Mouse (Mus musculus) forebrain, embryonic 11.5 days (tissue): Measurements from ENCODE around the gene Gm9837. TPM values are rescaled to one million over a fixed set of nuclear protein-coding genes. Genes with fewer than 3 reads are reported as not detected.
A peak's percentile ranks its signal among the peaks of the same experiment; 100 is the strongest.

Experiments used
- ATAC-seq: fragments of 200-750 bp; cut with Nextera tagmentation; replicated peaks from 2 replicates; pipeline ENCODE4 v1.8.0; 2017; ENCODE audit warnings: moderate TSS enrichment; ENCODE audit not compliant: low FRiP score
- DNase-seq: peaks from one replicate; pipeline ENCODE4 v3.0.0-alpha.2; 2017; ENCODE audit warnings: low spot score
- H3K27ac ChIP-seq: fragments of 300-500 bp; sonication (generic); 2 replicates; pipeline ENCODE4 v1.5.1; 2014; ENCODE audit warnings: low read depth, low read length
- H3K27me3 ChIP-seq: fragments of 300-500 bp; sonication (generic); 2 replicates; pipeline ENCODE4 v1.6.1; 2014; ENCODE audit warnings: mild to moderate bottlenecking, low read length, mixed read lengths; ENCODE audit not compliant: control insufficient read depth, insufficient read depth
- H3K36me3 ChIP-seq: fragments of 300-500 bp; sonication (generic); 2 replicates; pipeline ENCODE4 v1.6.1; 2014; ENCODE audit warnings: mild to moderate bottlenecking, low read length, moderate library complexity, mixed read lengths; ENCODE audit not compliant: control insufficient read depth, insufficient read depth
- H3K4me1 ChIP-seq: fragments of 300-500 bp; sonication (generic); replicated peaks from 2 replicates; pipeline ENCODE4 v1.6.1; 2014; ENCODE audit warnings: low read length, mixed read lengths; ENCODE audit not compliant: control insufficient read depth, insufficient read depth
- H3K4me2 ChIP-seq: fragments of 300-500 bp; sonication (generic); 2 replicates; pipeline ENCODE4 v1.6.1; 2014; ENCODE audit warnings: low read depth, mild to moderate bottlenecking, low read length, moderate library complexity, mixed read lengths; ENCODE audit not compliant: severe bottlenecking
- H3K4me3 ChIP-seq: fragments of 300-500 bp; sonication (generic); 2 replicates; pipeline ENCODE4 v1.5.1; 2014; ENCODE audit warnings: low read depth, low read length
- H3K9ac ChIP-seq: fragments of 300-500 bp; sonication (generic); 2 replicates; pipeline ENCODE4 v1.6.1; 2014; ENCODE audit warnings: low read length
- H3K9me3 ChIP-seq: fragments of 300-500 bp; sonication (generic); 2 replicates; pipeline ENCODE4 v1.6.1; 2016; ENCODE audit warnings: low read length, mixed read lengths; ENCODE audit not compliant: control insufficient read depth
- WGBS: fragments of 180-500 bp; shearing (Covaris S2); extraction: QIAGEN DNeasy Blood & Tissue Kit; methylation state at CpG from one replicate; pipeline ENCODE4 v1.1.7; 2014; 5-methylcytosine and 5-hydroxymethylcytosine counted together
- polyA plus RNA-seq: library from polyadenylated mRNA; unstranded; fragments of >200 nt; fragmentation: Nextera tagmentation; extraction: Ambion mirVana; gene quantifications from 2 replicates; pipeline ENCODE4 v1.2.1, GENCODE M21; 2014

Gene Gm9837
- polyA plus RNA-seq, 1 experiment from 2014 or later: not detected

- ATAC-seq (no peak), DNase-seq (no peak)
- H3K4me1 ChIP-seq: no peaks in the 10 kb centered on the region
- WGBS: 87% methylated on average over 9 of the region's 9 CpGs
- no peaks in the 10 kb centered on the region for H3K9me3 ChIP-seq
- H3K4me3 ChIP-seq: no peak overlapping the region
- no peaks in the 10 kb centered on the region for H3K36me3 ChIP-seq
- no peaks in the 10 kb centered on the region for H3K27me3 ChIP-seq
- H3K4me2 ChIP-seq: no peak overlapping the region
- H3K9ac ChIP-seq: no peak overlapping the region
- H3K27ac ChIP-seq: no peak overlapping the region
Observed at GRCm38 (mm10) chr11:53507098-53507805, 37.0 kb upstream of the Gm9837 start.

DNA sequence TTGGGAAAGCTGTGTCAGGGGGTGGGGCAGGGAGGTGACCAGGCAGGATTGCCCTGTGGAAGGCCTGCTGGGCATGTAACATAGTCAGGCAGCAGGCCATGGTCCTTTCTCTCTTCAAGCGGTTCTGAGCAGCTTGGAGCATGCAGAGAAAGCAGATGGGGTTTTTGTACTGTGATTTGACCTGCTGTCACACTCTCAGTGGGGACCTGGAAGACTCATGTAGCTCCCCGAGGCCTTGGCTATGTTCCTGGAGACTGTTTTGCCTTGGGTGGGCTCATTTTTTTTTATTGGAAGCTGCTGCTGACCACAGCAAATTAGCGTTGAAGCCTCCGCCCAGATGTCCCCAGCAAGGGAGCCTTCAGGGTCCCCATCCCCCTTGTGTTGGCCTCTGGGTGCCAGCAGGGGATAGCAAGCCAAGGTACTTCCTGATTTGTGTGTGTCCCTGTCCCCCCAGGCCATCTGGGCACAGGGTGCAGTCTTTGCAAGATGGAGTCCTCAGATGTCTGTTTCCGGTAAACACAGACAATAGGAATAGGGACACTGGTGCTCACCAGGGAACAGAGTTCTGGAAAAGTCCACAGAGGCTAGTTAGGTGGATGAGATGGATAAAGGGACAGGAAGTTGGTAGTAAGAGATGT, 34.9 kb upstream of the Gm9837 start:
- Histone ChIP-seq H3K27me3 (no peaks in the 10 kb centered on the region), H3K27ac (no peak overlapping the region)
- no peak for ATAC-seq

GRCm38 (mm10) chr11:53504376-53504775, 34.1 kb upstream of the Gm9837 start:
- Histone ChIP-seq H3K9me3 (no peaks in the 10 kb centered on the region), H3K27me3 (no peaks in the 10 kb centered on the region), H3K4me3 (no peak overlapping the region), H3K4me1 (peaks cover 4% of the 10 kb centered on the region; the same call in 1 of the 2 replicates), H3K36me3 (no peaks in the 10 kb centered on the region), H3K27ac (no peak overlapping the region), H3K4me2 (no peak overlapping the region), H3K9ac (no peak overlapping the region)
- WGBS: 93% methylated on average over 8 of the region's 8 CpGs
- DNase-seq (no peak), ATAC-seq (no peak)

More for the DNA sequence above, 34.9 kb upstream of the Gm9837 start:
- no peak overlapping the region for H3K4me2 ChIP-seq
- DNase-seq: no peak
- H3K36me3 ChIP-seq: no peaks in the 10 kb centered on the region
- WGBS: 85% methylated on average over 5 of the region's 5 CpGs
- peaks cover 4% of the 10 kb centered on the region; the same call in 1 of the 2 replicates for H3K4me1 ChIP-seq
- H3K4me3 ChIP-seq: no peak overlapping the region
- no peak overlapping the region for H3K9ac ChIP-seq
- H3K9me3 ChIP-seq: no peaks in the 10 kb centered on the region

GRCm38 (mm10) chr11:53503738-53504137, 33.5 kb upstream of the Gm9837 start:
- Histone ChIP-seq H3K4me2 (no peak overlapping the region), H3K9me3 (no peaks in the 10 kb centered on the region), H3K4me1 (peaks cover 4% of the 10 kb centered on the region; the same call in 1 of the 2 replicates), H3K36me3 (no peaks in the 10 kb centered on the region), H3K27me3 (no peaks in the 10 kb centered on the region), H3K4me3 (no peak overlapping the region), H3K27ac (no peak overlapping the region), H3K9ac (no peak overlapping the region)
- no peak for ATAC-seq
- 86% methylated on average over 5 of the region's 5 CpGs for WGBS
- no peak for DNase-seq

GRCm38 (mm10) chr11:53502039-53502765, 31.9 kb upstream of the Gm9837 start:
- H3K36me3 ChIP-seq: no peaks in the 10 kb centered on the region
- no peak overlapping the region for H3K4me3 ChIP-seq
- H3K9ac ChIP-seq: no peak overlapping the region
- ATAC-seq: no peak
- WGBS: 83% methylated on average over 8 of the region's 8 CpGs
- no peak overlapping the region for H3K27ac ChIP-seq
- H3K4me2 ChIP-seq: no peak overlapping the region
- no peaks in the 10 kb centered on the region for H3K27me3 ChIP-seq
- DNase-seq: no peak
- no peaks in the 10 kb centered on the region for H3K9me3 ChIP-seq
- H3K4me1 ChIP-seq: peaks cover 4% of the 10 kb centered on the region; the same call in 1 of the 2 replicates

DNA sequence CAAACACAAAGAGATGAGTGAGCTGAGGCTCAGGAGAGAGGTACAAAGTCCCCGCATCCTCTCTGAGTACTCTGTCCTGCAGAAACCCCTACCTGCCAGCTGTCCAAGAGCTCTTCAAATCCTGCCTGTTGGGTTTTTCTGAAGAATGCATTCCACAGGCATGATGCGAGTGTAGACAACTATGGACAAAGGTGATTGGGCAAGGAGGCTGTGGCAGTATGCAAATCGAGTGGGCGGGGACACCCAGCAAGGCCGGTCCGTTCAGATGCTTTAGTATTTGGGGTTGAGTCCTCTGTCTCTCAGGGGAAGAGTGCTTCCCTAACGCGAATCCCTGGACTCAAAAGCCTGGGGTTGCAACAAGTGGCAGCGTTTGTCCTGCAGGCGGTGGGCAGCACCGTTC, 30.3 kb upstream of the Gm9837 start:
- Histone ChIP-seq H3K27ac (no peak overlapping the region), H3K9ac (no peak overlapping the region), H3K4me2 (peak overlapping the region; percentile 34; the same call in 1 of the 2 replicates), H3K36me3 (no peaks in the 10 kb centered on the region), H3K27me3 (no peaks in the 10 kb centered on the region), H3K4me3 (no peak overlapping the region), H3K4me1 (peaks cover 4% of the 10 kb centered on the region; the same call in 1 of the 2 replicates), H3K9me3 (no peaks in the 10 kb centered on the region)
- peak; percentile 46; the same call in 1 of the 2 replicates for ATAC-seq
- WGBS: 9% methylated on average over 11 of the region's 11 CpGs
- peak; percentile 61 for DNase-seq

DNA sequence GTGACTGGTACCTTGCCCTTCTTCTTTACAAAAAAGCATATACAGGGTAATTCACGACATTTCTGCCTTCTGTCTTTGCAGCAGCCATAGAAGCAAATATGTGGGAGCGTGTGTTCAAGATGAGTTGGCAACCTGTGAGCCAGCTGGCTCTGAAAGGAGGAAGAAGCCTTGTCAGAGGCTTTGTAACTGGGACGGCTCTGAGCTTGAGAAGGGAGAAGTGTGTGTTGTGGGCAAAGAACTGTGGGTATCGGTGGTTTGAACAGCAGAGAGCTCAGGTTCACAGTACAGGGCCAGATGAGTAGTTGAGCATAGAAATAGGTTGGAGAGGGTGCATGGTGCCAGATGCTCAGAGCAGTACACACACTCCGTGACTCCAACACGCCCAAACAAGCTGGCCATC, 26.7 kb upstream of the Gm9837 start:
- 84% methylated on average over 6 of the region's 6 CpGs for WGBS
- Histone ChIP-seq H3K4me2 (no peak overlapping the region), H3K36me3 (no peaks in the 10 kb centered on the region), H3K27ac (no peak overlapping the region), H3K4me3 (no peak overlapping the region), H3K9ac (no peak overlapping the region), H3K27me3 (no peaks in the 10 kb centered on the region), H3K4me1 (peaks cover 14% of the 10 kb centered on the region; the same call in 1 of the 2 replicates), H3K9me3 (no peaks in the 10 kb centered on the region)
- no peak for ATAC-seq
- DNase-seq: no peak

GRCm38 (mm10) chr11:53495417-53495816, 25.1 kb upstream of the Gm9837 start:
- 12% methylated on average over 6 of the region's 6 CpGs for WGBS
- Histone ChIP-seq H3K4me3 (no peak overlapping the region), H3K9ac (no peak overlapping the region), H3K27ac (peak overlapping the region; percentile 48), H3K4me1 (peaks cover 12% of the 10 kb centered on the region; the same call in 1 of the 2 replicates), H3K36me3 (no peaks in the 10 kb centered on the region), H3K9me3 (no peaks in the 10 kb centered on the region), H3K27me3 (no peaks in the 10 kb centered on the region), H3K4me2 (no peak overlapping the region)
- DNase-seq (no peak), ATAC-seq (no peak)
